Mouse (Mus musculus) c-Kit-negative CD71-positive TER-119-positive erythroid progenitor cells, embryonic 14.5 days (primary cell): Measurements from ENCODE around the gene Chga.
A peak's percentile ranks its signal among the peaks of the same experiment; 100 is the strongest.

ENCODE experiments used
- DNase-seq: peaks from one replicate; pipeline ENCODE4 v3.0.0-alpha.2; 2013; ENCODE audit warnings: low read depth, low spot score

The Chga gene

GRCm38 (mm10) chr12:102554721-102555516 lies at the start of gene Chga:
TSS of gene Chga (plus strand) at chr12:102554969.
- no peak for DNase-seq

- no peak for DNase-seq
These were observed 49.5 kb upstream of the Chga start for GRCm38 (mm10) chr12:102505131-102505713.

GRCm38 (mm10) chr12:102505949-102506348 lies 48.8 kb upstream of the Chga start:
- no peak for DNase-seq

GRCm38 (mm10) chr12:102511363-102511762 lies 43.4 kb upstream of the Chga start:
- DNase-seq: no peak

- DNase-seq: no peak
These were observed 40.6 kb upstream of the Chga start for GRCm38 (mm10) chr12:102514151-102514550.

- no peak for DNase-seq
These were observed 40.0 kb upstream of the Chga start for GRCm38 (mm10) chr12:102514751-102515150.

GRCm38 (mm10) chr12:102516151-102516550 lies 38.6 kb upstream of the Chga start:
- DNase-seq: no peak

GRCm38 (mm10) chr12:102517647-102518046 lies 37.1 kb upstream of the Chga start:
- no peak for DNase-seq

GRCm38 (mm10) chr12:102519929-102520720 lies 34.6 kb upstream of the Chga start:
- DNase-seq: no peak

- no peak for DNase-seq
These were observed 32.9 kb upstream of the Chga start for GRCm38 (mm10) chr12:102521777-102522319.

- DNase-seq: no peak
These were observed 30.6 kb upstream of the Chga start for GRCm38 (mm10) chr12:102524216-102524615.

- no peak for DNase-seq
These were observed 30.0 kb upstream of the Chga start for GRCm38 (mm10) chr12:102524760-102525159.

GRCm38 (mm10) chr12:102527989-102528388 lies 26.8 kb upstream of the Chga start:
- DNase-seq: no peak

- no peak for DNase-seq
These were observed 19.0 kb upstream of the Chga start for GRCm38 (mm10) chr12:102535796-102536195.

- DNase-seq: no peak
These were observed 14.5 kb upstream of the Chga start for GRCm38 (mm10) chr12:102540278-102540677.

GRCm38 (mm10) chr12:102541168-102541567 lies 13.6 kb upstream of the Chga start:
- no peak for DNase-seq

GRCm38 (mm10) chr12:102545122-102545521 lies 9.6 kb upstream of the Chga start:
- no peak for DNase-seq

GRCm38 (mm10) chr12:102550529-102550928 lies 4.2 kb upstream of the Chga start:
- DNase-seq: peak; percentile 35

- no peak for DNase-seq
These were observed 3.6 kb upstream of the Chga start for GRCm38 (mm10) chr12:102551186-102551585.

GRCm38 (mm10) chr12:102552001-102552400 lies 2.8 kb upstream of the Chga start:
- DNase-seq: no peak

GRCm38 (mm10) chr12:102553705-102554275 lies 979 bp upstream of the Chga start:
- DNase-seq: no peak

- DNase-seq: no peak
These were observed 1.1 kb downstream of the Chga start for GRCm38 (mm10) chr12:102555850-102556249.
